Mouse (Mus musculus): ENCODE results near the gene Snx12. TPM values are rescaled to one million over a fixed set of nuclear protein-coding genes. Genes with fewer than 3 reads are reported as not detected.

The Snx12 gene
- polyA plus RNA-seq, 1 experiment from 2014 or later, result 42.2 TPM

Other genes with a start within 250 kb of the Snx12 start
- gene Tex11, start 162.9 kb downstream of the Snx12 start, polyA plus RNA-seq (2015; fragmentation: Nextera tagmentation; extraction: Ambion mirVana), result 0.04 TPM in 1 of 2 replicates, not detected in the other
- gene Slc7a3, start 136.5 kb downstream of the Snx12 start, polyA plus RNA-seq (2015; fragmentation: Nextera tagmentation; extraction: Ambion mirVana), result 5.0 and 5.6 TPM in 2 replicates
- 0.88 and 1.0 TPM in 2 replicates for gene Foxo4, start 32.0 kb upstream of the Snx12 start, polyA plus RNA-seq (2015; fragmentation: Nextera tagmentation; extraction: Ambion mirVana)
- not detected in 2 replicates for gene Gm614, start 41.4 kb upstream of the Snx12 start, polyA plus RNA-seq (2015; fragmentation: Nextera tagmentation; extraction: Ambion mirVana)
- gene Il2rg, start 45.7 kb upstream of the Snx12 start, polyA plus RNA-seq (2015; fragmentation: Nextera tagmentation; extraction: Ambion mirVana), result 6.1 and 27.4 TPM in 2 replicates
- gene Gm20489, start 46.5 kb upstream of the Snx12 start, polyA plus RNA-seq (2015; fragmentation: Nextera tagmentation; extraction: Ambion mirVana), result not detected in 2 replicates
- 21.9 and 23.7 TPM in 2 replicates for gene Med12, start 51.5 kb upstream of the Snx12 start, polyA plus RNA-seq (2015; fragmentation: Nextera tagmentation; extraction: Ambion mirVana)
- gene Nlgn3, start 76.6 kb upstream of the Snx12 start, polyA plus RNA-seq (2015; fragmentation: Nextera tagmentation; extraction: Ambion mirVana), result 72.1 and 77.2 TPM in 2 replicates
- 1.8 and 4.6 TPM in 2 replicates for gene Gjb1, start 153.8 kb upstream of the Snx12 start, polyA plus RNA-seq (2015; fragmentation: Nextera tagmentation; extraction: Ambion mirVana)
- 72.3 and 83.4 TPM in 2 replicates for gene Zmym3, start 198.3 kb upstream of the Snx12 start, polyA plus RNA-seq (2015; fragmentation: Nextera tagmentation; extraction: Ambion mirVana)
- 242 and 291 TPM in 2 replicates for gene Nono, start 206.8 kb upstream of the Snx12 start, polyA plus RNA-seq (2015; fragmentation: Nextera tagmentation; extraction: Ambion mirVana)
- 4.4 and 8.8 TPM in 2 replicates for gene Itgb1bp2, start 226.5 kb upstream of the Snx12 start, polyA plus RNA-seq (2015; fragmentation: Nextera tagmentation; extraction: Ambion mirVana)

Data from neural tube, embryonic 15.5 days (tissue).